Mouse (Mus musculus) urinary bladder, adult 18-20 months (tissue): ENCODE measurements around the gene Cryaa.

Experiments used
- DNase-seq, 2 experiments: peaks; one replicate each; pipeline ENCODE4 v3.0.0; 2022; ENCODE audit warnings: low spot score in 2 of 2, mixed read lengths in 2 of 2

Cryaa gene

GRCm38 (mm10) chr17:31677507-31677906 lies at the start of gene Cryaa:
Gene Cryaa, plus strand, starts transcription at chr17:31677807.
- no peak for DNase-seq

DNA sequence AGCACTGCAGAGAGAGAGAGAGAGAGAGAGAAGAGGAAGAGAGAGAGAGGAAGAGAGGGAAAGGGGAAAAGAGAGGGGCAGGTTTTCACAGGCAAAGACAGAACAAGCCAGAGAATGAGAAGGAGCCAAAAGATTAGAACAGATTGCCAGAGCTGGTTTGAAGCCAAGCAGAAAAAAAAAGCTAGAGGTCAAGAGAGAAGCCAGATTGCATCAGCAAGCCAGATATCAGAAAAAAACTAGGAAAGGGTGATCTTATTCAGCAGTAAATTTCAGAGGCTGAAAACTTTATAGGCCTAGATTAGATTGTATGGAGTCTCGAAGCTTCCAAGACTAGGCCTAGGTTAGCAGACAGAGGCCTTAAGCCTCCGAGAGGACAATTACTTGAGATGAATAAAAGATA lies 49.6 kb upstream of the Cryaa start:
- DNase-seq = no peak

DNA sequence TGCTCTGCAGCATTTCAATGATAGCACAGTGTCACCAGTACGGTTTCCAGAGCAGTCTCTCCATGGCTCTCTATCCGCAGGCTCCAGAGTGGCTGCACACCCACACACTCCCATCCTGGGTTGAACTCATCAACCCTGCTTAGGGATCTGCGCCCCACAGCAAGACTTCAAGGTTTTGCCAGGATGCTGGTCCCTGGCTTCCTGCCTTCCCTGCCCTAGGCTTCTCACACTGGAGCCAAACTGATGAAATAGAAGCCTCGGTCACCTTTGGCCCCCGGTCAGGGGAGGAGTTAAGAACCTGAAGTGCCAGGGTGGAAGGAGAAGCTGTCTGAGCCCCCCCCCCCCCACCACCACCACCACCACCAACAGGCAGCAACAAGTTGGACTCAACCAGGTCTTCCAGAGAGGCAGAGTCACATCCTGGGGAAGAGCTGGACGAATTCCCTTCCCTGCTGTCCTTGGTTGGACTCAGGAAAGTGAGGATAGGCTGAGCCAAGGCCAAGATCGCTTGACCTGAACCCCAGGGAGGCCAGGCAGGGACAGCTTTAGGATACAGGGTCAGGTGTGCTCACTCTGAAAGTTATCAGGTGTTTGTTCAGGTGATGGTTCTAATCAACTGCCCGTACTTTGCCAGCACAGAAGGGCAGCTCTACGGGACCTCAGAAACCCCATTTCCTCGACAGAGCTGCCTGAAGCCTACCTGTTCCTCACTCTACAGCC lies 46.4 kb upstream of the Cryaa start:
- no peak for DNase-seq

DNA sequence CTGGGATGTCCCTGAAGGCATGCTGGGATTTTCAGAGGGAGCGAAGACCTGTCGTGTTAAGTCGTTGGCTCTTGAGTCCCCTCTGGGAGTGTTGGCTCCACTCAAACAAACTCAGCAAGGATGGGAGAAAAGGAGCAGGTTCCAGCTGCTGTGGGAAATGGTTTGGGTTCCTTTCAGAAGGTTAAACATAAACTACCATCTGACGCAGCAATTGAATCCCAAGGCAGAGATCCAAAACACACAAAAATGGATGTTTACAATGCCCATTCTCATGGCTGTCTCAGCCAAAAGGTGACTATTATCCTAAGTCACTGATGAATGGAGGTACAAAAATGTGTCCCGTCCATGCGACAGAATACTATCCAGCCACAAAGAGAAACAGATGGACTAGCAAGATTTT lies 44.6 kb upstream of the Cryaa start:
- DNase-seq = no peak

DNA sequence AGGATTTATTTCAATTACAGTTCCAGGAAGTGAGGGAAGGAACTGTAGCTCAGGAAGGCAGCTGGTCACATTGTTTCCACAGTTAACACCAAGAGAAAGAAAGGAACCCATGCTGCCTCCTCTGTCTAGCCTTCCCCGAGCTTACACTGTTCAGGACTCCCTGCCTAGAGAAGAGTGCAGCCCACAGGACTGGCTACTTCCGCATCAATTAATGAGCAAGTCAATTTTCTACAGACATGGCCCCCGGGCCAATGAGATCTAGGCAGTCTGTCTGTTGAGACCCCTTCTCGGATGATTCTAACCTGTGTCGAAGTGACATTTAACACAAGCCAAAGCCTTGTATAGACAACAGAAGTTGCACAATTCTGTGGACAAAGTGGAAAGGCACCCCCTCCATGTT lies 42.7 kb upstream of the Cryaa start:
- DNase-seq = no peak

DNA sequence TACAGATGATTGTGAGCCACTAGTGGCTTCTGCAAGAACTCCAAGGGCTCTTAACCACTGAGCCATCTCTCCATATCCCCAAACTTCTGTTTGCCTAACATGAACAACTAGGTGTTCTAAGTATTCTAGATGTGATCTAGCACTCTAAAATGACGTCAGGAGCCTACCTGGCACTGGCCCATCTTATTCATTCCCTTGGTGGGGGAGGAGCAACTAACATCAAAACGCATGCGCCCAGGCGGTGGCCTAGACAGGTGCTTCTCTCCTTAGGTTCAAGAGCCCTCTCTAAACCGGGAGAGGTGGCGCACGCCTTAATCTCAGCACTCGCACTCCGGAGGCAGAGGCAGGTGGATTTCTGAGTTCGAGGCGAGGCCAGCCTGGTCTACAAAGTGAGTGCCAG lies 41.8 kb upstream of the Cryaa start:
- DNase-seq = no peak

DNA sequence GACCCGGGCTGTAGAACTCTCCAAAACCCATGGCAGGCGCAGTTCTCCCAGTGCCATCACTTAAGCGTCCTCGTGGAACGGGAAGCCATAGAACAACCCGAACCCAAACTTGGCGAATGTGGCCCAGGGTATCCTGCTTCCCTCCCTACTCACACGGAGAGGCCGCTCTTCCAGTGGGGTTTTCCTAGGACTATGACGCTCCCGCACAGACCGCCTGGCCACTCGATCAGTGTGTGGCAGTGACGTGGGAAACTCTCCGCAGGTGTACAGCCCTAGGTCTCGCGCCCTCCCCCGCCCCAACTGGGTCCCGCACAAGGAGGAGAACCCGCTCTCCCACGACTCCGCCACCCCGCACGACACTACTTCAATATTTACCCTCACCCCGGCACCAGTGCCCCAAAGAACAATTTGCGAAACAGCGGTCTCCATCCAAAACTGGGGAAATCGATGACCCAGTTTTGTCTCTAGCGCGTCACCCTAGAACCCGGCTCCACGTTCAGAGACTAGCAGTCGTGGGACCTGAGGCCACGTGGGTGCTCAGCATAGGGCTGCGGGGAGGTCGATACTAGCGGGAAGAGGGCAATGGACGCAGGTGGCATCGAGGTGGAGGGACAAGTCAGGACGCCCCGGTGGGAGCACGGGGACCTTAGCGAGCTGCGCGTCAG lies 41.2 kb upstream of the Cryaa start:
- peak in 1 of 2 experiments; percentile 20 for DNase-seq

DNA sequence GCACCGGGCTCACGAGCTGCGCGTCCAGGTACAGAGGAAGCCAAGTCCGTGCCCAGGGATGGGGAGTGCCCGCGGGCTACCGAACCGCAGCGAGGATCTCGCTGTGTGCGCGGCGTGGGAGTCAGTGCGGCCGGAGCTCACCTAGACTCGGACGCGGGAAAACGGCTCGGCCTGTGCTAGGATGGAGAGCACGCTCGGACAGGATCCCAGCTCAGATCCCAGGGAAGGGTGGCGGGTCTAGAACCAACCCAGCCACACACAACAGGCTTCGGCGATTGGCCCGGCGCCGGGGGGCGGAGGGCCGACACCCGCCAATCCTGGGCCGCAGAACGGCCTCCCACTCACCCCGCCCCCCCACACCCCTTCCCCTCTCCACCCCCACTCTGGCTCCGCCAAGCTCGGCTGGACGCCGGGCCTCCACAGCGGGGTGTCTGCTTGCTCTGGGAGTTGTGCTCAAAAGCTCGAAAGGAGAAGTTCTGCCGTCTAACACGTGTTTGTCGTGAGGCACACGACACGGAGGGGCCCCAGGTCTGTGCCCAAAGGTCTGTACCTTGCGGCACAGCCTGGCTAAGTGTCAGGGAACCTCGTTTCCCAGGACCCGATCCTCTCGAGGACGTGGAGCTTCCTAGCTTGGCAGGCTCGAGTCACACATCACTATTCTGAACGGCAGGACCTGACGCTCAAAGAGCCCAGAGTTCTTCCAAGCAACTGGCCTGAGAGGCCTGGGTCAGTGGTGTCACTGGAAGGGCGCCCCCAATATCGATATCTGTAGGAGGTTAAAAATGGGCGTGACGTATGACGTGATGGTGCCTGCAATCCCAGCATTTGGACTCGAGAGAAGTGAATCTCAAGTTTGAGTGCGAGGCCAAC lies 40.4 kb upstream of the Cryaa start, which contains the start of gene Cbs:
Cbs (minus strand) TSS at position 297 of the 870 bp plus-strand sequence.
- peak; percentile 57 to 80 for DNase-seq

- no peak for DNase-seq
These were observed 39.6 kb upstream of the Cryaa start for GRCm38 (mm10) chr17:31637866-31638570.

DNA sequence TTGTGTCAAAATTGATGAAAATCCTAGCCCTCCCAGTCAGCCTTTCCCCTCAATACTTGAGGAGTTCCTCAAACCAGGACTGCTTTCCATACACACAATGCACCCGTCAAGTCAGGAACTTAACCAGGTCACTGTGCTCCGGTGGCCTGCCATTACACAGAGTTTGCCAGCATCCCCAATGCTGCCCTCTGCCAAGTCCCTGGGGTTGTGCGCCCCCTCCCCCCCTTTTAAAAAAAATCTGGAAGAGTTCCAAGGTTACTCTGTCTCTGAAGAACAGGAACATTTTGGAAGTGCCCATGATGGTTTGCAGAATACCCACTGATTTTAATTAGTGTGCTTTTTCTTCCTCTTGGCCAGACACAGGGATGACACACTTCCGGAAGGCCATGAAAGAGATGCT lies 38.0 kb upstream of the Cryaa start:
- DNase-seq = no peak

- no peak for DNase-seq
These were observed 35.3 kb upstream of the Cryaa start for GRCm38 (mm10) chr17:31642331-31642730.

DNA sequence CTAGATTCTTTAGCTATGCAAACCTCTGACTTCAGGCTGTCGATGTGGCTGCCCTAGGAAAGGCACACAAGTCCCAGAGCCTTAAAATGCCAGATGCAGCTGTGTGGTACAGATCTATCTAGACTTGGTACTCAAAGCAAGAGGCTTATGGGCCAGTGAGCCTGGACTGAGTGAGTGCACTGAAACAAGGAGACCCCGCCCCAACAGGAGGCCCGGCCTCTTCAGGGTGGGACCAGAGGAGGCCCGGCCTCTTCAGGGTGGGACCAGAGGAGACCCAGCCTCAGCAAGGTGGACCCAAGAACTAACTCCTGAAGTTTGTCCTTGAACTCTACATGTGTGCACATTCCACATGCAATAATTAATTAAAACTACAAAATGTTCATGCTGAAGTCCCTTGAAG lies 34.7 kb upstream of the Cryaa start:
- DNase-seq = no peak

DNA sequence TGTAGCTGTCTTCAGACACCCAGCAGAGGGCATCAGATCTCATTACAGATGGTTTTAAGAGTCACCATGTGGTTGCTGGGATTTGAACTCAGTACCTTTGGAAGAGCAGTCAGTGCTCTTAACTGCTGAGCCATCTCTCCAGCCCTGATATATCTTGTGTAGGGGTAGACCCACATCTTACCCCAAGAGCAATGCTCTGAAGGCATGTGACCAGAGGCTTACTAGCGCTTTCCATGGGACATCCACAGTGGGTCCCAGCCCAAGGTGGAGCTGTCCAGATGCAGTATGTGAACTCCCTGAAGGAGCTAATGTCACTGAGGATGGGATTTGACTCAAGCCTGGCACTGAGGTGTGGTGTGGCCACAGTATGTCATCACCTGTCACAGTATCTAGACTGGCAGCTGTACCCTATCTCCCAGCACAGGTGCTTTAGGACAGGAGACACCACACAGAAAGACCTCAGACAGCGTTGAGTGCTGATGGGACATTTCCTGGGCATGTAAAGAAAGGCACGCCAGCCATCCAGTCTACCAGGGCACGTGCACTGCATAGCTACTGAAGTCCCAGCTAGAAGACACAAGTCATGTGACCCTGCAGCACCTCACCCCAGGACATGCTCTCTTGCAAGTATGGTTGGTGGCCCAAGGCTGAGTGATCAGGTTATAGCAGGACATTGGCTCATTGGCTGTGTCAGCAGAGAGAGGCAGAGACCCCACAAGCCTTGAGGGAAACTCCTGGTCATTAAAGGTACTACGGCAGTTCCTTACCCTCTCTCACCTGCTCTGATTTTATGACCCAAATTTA lies 31.2 kb upstream of the Cryaa start:
- no peak for DNase-seq

GRCm38 (mm10) chr17:31652152-31652551 lies 25.5 kb upstream of the Cryaa start:
- no peak for DNase-seq

- no peak for DNase-seq
These were observed 24.3 kb upstream of the Cryaa start for GRCm38 (mm10) chr17:31653277-31653676.

DNA sequence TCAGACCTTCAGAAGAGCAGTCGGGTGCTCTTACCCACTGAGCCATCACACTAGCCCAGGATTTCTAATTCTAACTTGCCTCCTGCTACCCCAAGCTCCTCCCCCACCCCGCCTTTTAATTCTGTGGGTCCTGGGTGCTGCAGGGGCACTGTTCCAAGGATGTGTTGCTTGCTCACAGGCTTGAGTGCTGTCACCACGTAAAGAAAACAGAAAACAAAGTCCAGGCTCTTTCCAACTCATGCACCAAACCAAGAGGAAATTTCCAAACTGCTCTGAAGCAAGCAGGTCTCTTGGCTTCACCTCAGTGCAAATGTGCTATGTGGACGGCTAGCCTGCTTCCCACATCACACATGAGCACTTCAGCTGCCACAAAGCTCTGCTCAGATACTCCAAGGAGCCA lies 22.2 kb upstream of the Cryaa start:
- no peak for DNase-seq

DNA sequence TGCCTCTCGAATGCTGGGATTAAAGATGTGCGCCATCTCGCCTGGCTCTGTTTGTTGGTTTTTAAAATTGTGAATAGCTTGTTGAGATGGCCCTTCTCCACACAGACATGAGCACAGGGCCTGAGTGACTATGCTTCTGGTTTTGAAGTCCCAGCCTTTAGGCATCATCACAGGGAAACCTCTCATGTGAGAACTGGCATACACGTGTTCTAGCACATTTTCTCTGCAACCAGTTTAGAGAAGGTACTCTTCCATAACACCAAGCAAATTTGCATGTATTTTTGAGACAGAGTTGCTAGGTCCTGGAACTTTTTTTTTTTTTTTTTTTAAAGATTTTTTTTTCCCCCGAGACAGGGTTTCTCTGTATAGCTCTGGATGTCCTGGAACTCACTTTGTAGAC lies 20.9 kb upstream of the Cryaa start:
- no peak for DNase-seq

DNA sequence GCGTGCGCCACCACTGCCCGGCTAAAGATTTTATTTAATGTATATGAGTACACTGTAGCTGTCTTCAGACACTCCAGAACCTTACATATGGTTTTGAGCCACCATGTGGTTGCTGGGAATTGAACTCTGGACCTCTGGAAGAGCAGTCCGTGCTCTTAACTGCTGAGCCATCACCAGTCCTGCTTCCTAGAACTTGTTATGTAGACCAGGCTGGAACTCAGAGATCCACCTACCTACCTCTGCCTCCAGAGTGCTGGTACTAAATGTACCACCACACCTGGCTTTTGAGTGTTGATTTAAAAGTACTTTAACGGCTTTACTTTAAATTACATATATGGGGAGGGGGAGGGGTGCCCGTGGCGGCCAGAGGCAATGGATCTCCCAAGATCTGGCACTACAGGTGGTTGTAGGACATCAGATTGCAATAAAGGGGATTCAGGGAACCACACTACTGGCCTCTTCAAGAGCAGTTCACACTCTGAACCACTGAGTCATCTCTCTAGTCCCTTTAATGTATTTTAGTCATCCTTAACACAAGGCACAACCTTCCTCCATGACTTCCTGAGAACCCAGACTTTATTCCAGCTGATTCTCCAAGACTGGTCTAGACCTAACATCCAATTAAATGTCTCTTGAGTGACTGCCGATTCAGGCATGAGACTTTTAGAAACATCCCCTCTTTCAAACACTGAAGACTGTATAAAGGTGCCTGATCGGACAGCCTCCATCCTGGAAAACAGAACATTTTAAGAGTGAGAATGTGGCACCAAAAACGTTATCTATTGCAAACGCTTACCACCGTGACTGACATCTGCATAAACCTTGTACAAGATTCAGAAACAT lies 20.2 kb upstream of the Cryaa start:
- no peak for DNase-seq

- peak in 1 of 2 experiments; percentile 71 for DNase-seq
These were observed 19.5 kb upstream of the Cryaa start for GRCm38 (mm10) chr17:31658136-31658467.
